Mouse (Mus musculus) stomach, embryonic 15.5 days (tissue): ENCODE data around the gene Agl. TPM values are rescaled to one million over a fixed set of nuclear protein-coding genes. Genes with fewer than 3 reads are reported as not detected.

ENCODE experiments used
- ATAC-seq: fragments of 200-750 bp; cut with Nextera tagmentation; 2 replicates; pipeline ENCODE4 v1.8.0; 2017; ENCODE audit warnings: low read depth, moderate number of reproducible peaks, moderate TSS enrichment; ENCODE audit not compliant: insufficient read depth, low FRiP score
- H3K27ac ChIP-seq: fragments of 300-500 bp; sonication (generic); 2 replicates; pipeline ENCODE4 v1.5.1; 2015; ENCODE audit warnings: mild to moderate bottlenecking, inconsistent platforms
- H3K27me3 ChIP-seq: fragments of 300-500 bp; sonication (generic); replicated peaks from 2 replicates; pipeline ENCODE4 v1.6.1; 2015; ENCODE audit warnings: inconsistent platforms
- H3K36me3 ChIP-seq: fragments of 300-500 bp; sonication (generic); 2 replicates; pipeline ENCODE4 v1.6.1; 2015; ENCODE audit warnings: inconsistent platforms
- H3K4me1 ChIP-seq: fragments of 300-500 bp; sonication (generic); 2 replicates; pipeline ENCODE4 v1.6.1; 2015; ENCODE audit warnings: inconsistent platforms
- H3K4me2 ChIP-seq: fragments of 300-500 bp; sonication (generic); 2 replicates; pipeline ENCODE4 v1.6.1; 2015; ENCODE audit warnings: mild to moderate bottlenecking, inconsistent platforms
- H3K4me3 ChIP-seq: fragments of 300-500 bp; sonication (generic); replicated peaks from 2 replicates; pipeline ENCODE4 v1.5.1; 2015; ENCODE audit warnings: inconsistent platforms
- H3K9ac ChIP-seq: fragments of 300-500 bp; sonication (generic); 2 replicates; pipeline ENCODE4 v1.6.1; 2015; ENCODE audit warnings: inconsistent platforms
- H3K9me3 ChIP-seq: fragments of 300-500 bp; sonication (generic); 2 replicates; pipeline ENCODE4 v1.6.1; 2016; ENCODE audit warnings: inconsistent platforms
- WGBS: fragments of 180-500 bp; shearing (Covaris S2); methylation state at CpG from one replicate; pipeline ENCODE4 v1.1.7; 2015; 5-methylcytosine and 5-hydroxymethylcytosine counted together
- polyA plus RNA-seq: library from polyadenylated mRNA; unstranded; fragments of >200 nt; fragmentation: Nextera tagmentation; extraction: Ambion mirVana; gene quantifications from 2 replicates; pipeline ENCODE4 v1.2.1, GENCODE M21; 2015

Agl gene
- polyA plus RNA-seq, 1 experiment from 2014 or later = 14.0 TPM

DNA sequence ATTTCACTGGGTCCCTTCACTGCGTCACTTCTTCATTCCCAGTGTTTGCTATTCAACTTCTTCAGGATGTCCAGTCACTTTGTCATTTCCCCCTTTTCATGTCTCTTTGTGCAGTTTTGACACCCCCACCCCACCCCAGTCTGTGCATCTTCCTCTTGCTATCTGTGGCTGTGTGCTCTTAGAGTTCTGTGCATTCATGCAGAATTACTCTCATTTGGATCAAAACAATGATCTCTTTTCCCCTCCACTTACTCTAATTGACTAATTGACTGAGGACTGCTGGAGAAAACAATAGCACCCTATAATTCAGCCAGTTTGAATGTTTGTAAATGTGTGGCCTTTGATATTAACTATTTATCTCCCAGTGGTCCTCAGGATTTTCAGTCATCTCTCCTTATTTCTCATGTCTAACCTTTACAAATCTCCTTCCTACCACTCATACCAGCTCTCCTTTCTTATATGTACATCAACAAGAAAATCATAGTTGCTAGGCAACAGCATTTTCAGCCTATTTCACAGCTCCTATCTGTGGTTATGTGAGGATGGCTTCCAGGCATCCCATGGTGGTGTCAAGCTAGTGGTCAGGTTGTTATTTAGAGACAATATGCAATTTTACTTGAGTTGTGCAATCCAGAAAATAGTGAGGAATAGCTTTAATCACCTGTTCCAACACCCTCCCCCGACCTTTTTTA, 78.3 kb downstream of the Agl start:
- Histone ChIP-seq H3K4me3 (no peak overlapping the region), H3K36me3 (no peaks in the 10 kb centered on the region), H3K27me3 (no peaks in the 10 kb centered on the region), H3K4me1 (no peaks in the 10 kb centered on the region), H3K27ac (no peak overlapping the region), H3K4me2 (no peak overlapping the region), H3K9ac (no peak overlapping the region), H3K9me3 (no peaks in the 10 kb centered on the region)
- no peak for ATAC-seq
- 82% methylated on average over 2 of the region's 2 CpGs for WGBS

DNA sequence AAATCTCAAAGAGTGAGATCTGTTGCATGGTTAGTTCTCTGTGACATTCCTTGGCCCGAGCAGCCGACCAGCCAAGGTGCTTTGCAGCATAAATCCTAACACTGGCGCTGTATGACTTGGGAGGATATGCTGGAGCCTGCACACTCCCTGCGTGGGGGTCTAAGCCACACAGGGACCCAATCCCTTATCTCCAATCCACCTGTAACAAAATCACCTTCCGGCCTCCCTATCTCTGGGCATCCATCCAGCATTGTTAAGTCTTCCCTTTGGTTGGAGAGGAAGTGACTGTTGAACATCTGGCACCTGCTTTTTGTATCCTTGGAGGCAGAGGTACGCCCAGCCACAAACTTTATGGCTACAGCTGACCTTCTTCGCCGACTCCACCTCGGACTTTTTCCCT, 81.2 kb downstream of the Agl start:
- Histone ChIP-seq H3K27me3 (no peaks in the 10 kb centered on the region), H3K4me2 (no peak overlapping the region), H3K9me3 (no peaks in the 10 kb centered on the region), H3K27ac (no peak overlapping the region), H3K4me3 (no peak overlapping the region), H3K4me1 (no peaks in the 10 kb centered on the region), H3K36me3 (no peaks in the 10 kb centered on the region), H3K9ac (no peak overlapping the region)
- 52% methylated on average over 9 of the region's 9 CpGs for WGBS
- ATAC-seq = no peak

DNA sequence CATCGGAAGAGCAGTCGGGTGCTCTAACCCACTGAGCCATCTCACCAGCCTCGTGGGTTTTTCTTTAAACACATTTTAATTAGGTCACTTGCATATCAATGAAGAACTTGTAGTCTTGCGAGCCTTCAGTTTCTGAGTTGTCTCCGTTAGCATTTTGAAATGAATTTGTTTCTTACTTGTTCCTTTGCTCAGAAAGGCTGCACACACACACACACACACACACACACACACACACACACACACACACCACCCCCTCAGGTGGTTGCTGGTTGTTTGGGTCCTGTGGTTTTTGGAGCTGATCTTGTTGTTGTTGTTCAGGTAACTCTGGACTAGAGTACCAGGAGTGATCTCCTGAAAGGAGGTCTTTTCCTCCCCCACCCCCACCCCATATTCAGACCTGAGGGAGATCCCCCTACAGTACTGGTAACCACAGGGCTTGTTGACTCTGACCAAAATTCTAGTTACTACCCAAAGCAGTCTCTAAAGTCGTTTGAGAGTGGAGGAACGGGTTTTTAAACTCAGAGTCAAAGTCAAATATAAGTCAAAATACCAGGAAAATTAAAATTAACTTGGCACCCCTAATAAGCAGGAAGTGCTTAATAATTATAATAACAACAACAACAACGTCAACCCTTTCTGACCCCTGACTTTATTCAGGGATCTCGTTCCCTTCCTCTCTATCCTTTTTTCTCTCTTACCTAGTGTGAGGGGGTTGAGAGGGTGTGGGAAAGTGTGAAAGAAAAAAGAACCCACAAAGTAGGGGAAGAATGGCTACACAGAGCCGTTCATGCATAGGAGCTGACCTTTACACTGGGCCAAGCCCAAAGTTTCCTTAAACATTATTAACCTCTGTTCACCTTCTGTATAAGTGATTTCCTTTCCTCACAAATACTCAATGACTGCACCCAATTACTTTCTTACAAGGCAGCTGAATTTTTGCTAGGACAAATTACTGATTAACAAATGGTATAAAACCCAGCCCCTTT, 84.2 kb downstream of the Agl start:
- 0 out of 2 replicates have a peak overlapping the region, but pooled peaks have one; percentile 2 for H3K27ac ChIP-seq
- 60% methylated on average over 10 of the region's 10 CpGs for WGBS

DNA sequence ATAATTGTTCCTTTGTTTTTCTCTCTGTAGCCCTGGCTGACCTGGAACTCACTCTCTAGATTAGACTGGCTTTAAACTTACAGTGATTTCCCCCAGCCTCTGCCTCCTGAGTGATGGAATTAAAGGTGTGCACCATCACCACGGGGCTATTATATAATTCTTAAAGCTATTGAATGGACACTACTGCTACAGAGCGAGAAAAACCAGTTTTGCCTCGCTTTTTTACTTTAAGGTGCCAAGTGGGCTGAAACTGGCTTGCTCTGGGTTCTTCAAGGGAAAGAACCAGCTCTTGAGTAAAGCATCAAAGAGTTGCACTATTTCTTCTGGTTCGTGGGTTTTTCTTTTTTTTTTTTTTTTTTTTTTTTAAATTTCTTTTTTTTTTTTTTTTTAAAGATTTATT, 85.0 kb downstream of the Agl start:
- Histone ChIP-seq H3K9me3 (no peaks in the 10 kb centered on the region), H3K36me3 (no peaks in the 10 kb centered on the region), H3K27me3 (no peaks in the 10 kb centered on the region), H3K4me3 (no peak overlapping the region), H3K4me2 (no peak overlapping the region), H3K9ac (no peak overlapping the region), H3K27ac (no peak overlapping the region), H3K4me1 (no peaks in the 10 kb centered on the region)
- peak; percentile 53; the same call in 1 of the 2 replicates for ATAC-seq
- 57% methylated on average over 4 of the region's 4 CpGs for WGBS

More for the DNA sequence above, 84.2 kb downstream of the Agl start:
- H3K9ac ChIP-seq = no peak overlapping the region
- no peaks in the 10 kb centered on the region for H3K27me3 ChIP-seq
- H3K4me3 ChIP-seq = no peak overlapping the region
- no peak for ATAC-seq
- no peaks in the 10 kb centered on the region for H3K9me3 ChIP-seq
- no peaks in the 10 kb centered on the region for H3K36me3 ChIP-seq
- H3K4me1 ChIP-seq = no peaks in the 10 kb centered on the region
- H3K4me2 ChIP-seq = no peak overlapping the region

DNA sequence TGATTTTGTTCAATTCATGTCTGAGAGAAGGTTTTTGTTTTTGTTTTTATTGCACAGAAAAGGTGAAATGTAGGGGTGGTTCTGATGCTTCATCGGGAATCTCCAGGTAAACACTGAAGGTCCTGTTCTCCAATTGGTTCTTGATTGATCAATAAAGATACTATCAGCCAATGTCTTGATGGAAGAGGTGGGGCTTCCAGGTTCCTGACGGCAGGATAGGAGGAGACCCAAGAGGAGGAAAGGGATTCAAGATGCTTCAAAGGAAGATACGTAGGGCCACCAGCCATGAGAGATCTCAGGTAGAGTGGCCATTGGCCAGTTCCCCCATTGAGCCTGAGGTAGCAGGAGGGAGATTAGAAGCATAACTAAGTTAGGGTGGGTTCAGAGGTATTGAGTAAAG, 89.0 kb downstream of the Agl start:
- Histone ChIP-seq H3K36me3 (no peaks in the 10 kb centered on the region), H3K9me3 (no peaks in the 10 kb centered on the region), H3K4me3 (no peak overlapping the region), H3K4me1 (no peaks in the 10 kb centered on the region), H3K27ac (no peak overlapping the region), H3K27me3 (no peaks in the 10 kb centered on the region), H3K4me2 (no peak overlapping the region), H3K9ac (no peak overlapping the region)
- WGBS = 57% methylated on average over 3 of the region's 3 CpGs
- ATAC-seq = no peak

DNA sequence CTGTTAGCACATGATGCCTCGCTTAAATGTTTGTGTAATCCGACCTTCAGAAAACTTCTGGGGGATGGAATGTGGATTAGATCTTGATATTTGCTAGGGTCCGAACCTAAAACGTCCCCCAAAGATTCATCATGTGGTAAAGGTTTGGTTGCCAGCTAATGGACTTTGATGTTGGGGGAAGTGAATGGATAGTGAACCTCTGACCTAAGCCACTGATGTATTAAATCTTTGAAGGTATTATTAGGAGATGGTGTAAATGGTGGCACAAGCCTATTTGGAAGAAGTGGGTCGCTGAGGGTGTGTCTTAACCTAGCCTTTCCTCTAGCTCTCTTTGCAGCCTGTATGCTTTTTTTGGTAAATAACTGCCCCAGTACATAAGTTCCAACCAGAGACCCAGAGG, 94.9 kb downstream of the Agl start:
- no peak for ATAC-seq
- Histone ChIP-seq H3K27me3 (no peaks in the 10 kb centered on the region), H3K4me1 (peaks cover 8% of the 10 kb centered on the region; the same call in 1 of the 2 replicates), H3K27ac (no peak overlapping the region), H3K9ac (no peak overlapping the region), H3K9me3 (no peaks in the 10 kb centered on the region), H3K4me3 (peak overlapping the region; percentile 78), H3K4me2 (peak overlapping the region; percentile 67), H3K36me3 (no peaks in the 10 kb centered on the region)
- WGBS = 21% methylated on average over 5 of the region's 5 CpGs

DNA sequence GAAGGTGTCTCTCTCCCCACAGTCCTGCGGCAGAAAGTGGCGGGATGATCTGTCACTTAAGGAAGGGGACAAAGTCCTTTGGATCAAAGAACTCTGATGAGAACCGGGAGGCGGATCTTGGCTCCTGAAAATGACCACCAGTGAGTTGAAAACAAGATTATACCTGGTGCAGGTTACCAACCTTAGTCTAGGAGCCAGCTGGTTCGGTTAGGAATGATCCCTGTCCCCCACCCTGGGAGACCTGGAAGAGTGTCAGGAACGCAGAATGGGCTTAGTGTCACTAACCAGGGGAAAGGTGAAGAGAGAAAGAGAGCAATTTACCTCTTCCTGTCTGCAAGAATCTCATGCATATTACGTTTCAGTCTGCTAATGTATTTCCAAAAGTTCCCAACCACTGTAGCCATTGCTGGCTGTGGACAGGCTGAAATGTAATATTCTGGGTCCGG, 95.5 kb downstream of the Agl start, which contains the start of gene Slc35a3:
Gene Slc35a3, minus strand, starts transcription at position 396 of the 446 bp plus-strand sequence.
- Histone ChIP-seq H3K4me2 (peak within 1 kb of the TSS; percentile 67), H3K4me3 (peak within 1 kb of the TSS; percentile 78), H3K4me1 (peaks cover 8% of the 10 kb centered on the region; the same call in 1 of the 2 replicates), H3K9ac (peak within 1 kb of the TSS; percentile 83), H3K36me3 (no peaks in the 10 kb centered on the region), H3K27me3 (no peaks in the 10 kb centered on the region), H3K27ac (peak within 1 kb of the TSS; percentile 91), H3K9me3 (no peaks in the 10 kb centered on the region)
- WGBS = 2% methylated on average over 8 of the region's 8 CpGs
- 0 out of 2 replicates have a peak, but pooled peaks have one; percentile 5 for ATAC-seq

DNA sequence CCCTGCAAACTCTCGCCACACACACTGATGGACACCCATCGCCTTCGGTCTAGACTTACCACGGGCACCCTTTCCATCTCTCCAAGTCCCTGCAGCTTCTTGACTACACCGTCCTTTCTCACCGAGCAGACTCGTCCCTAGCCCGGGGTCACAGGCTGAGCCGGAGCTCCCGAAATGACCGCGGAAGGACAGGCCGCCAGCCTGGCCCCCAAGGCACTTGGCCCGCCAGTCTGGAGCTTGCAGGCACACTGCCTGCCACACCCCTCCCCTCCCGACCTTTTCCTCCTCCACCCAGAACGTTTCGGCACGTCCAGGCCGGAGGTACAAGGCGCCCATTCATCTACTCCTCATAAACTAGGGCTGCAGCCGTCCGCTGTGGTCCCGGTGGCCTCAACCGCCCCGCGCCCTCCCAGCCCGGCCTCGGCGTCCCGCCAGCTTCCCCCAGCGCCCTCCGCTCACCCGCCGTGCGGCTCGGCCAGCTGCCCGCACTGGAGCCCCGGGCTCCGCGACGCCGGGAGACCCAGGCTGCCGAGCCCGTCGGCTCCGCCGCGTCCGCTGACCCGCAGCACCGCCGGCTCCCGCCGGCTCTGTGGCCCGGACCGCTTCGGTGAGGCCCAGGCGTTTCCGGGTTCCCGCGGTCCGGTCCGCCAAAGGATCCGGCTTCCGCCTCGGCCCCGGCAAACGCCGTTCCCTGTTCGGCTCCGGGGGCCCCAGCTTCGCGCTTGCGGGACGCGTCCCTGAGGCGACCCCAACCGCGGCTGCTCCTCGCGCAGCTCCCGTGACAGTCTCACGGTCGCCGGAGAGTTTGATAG, 96.1 kb downstream of the Agl start:
- no peaks in the 10 kb centered on the region for H3K9me3 ChIP-seq
- H3K4me1 ChIP-seq = peaks cover 8% of the 10 kb centered on the region; the same call in 1 of the 2 replicates
- H3K27ac ChIP-seq = peak overlapping the region; percentile 91
- under 1% methylated on average over 85 of the region's 85 CpGs for whole genome bisulfite sequencing
- peak overlapping the region; percentile 67 for H3K4me2 ChIP-seq
- peak overlapping the region; percentile 83 for H3K9ac ChIP-seq
- no peaks in the 10 kb centered on the region for H3K27me3 ChIP-seq
- H3K4me3 ChIP-seq = peak overlapping the region; percentile 78
- no peaks in the 10 kb centered on the region for H3K36me3 ChIP-seq
- ATAC-seq = peak; percentile 84

DNA sequence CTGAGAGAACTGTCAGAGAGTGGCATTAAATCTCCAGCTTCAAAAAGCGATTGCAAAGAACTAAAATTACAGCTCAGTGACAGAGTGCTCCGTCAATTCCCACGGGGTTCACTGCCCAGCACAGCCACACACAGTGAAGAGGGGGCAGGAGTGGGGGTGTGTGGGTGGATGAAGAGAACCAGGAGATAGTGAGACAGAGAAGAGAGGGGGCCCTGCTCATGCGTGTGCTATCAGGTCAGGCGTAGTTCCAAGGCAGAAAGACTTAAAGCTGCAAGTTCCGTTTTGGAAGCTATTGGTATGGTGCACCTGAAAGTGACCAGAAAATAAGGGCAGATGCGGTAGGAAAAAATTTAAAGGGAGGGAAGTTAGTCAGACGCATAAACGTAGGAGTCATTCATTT, 97.0 kb downstream of the Agl start:
- 34% methylated on average over 9 of the region's 9 CpGs for WGBS
- ATAC-seq = no peak
- H3K36me3 ChIP-seq = no peaks in the 10 kb centered on the region
- H3K9me3 ChIP-seq = no peaks in the 10 kb centered on the region
- H3K9ac ChIP-seq = no peak overlapping the region
- no peak overlapping the region for H3K27ac ChIP-seq
- peak overlapping the region; percentile 67 for H3K4me2 ChIP-seq
- H3K27me3 ChIP-seq = no peaks in the 10 kb centered on the region
- peaks cover 8% of the 10 kb centered on the region; the same call in 1 of the 2 replicates for H3K4me1 ChIP-seq
- peak overlapping the region; percentile 78 for H3K4me3 ChIP-seq

DNA sequence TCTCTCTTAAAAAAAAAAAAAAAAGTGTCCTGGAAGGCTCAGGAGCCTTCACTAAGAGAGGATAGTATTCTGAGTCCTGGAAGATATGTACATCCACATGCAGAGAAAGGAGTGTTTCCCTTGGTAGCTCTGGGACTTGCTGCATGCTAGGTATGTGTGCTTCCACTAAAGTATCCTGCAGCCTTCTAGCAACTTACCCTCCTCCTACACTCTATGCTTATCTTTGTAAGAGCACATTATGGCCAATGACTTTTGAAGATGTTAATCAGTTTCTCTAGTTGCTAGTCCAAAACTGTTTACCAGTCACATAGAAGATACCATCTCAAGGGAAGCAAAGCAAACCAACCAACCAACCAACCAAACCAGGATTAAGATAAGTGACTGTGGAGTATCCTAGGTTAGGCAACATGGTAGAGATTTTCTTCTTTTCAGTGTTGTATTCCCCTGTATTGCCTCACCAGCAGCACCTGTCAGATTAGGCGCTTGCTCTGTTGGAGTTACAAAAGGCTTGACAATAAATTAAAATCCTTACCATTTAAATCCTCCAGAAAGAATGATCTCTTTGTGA, 102.2 kb downstream of the Agl start:
- H3K9me3 ChIP-seq = no peaks in the 10 kb centered on the region
- H3K4me3 ChIP-seq = no peak overlapping the region
- H3K4me1 ChIP-seq = 0 out of 2 replicates have a peak, but pooled peaks cover 4% of the 10 kb centered on the region
- no peak for ATAC-seq
- no peak overlapping the region for H3K27ac ChIP-seq
- WGBS = 97% methylated on average over 1 of the region's 1 CpGs
- H3K9ac ChIP-seq = no peak overlapping the region
- H3K36me3 ChIP-seq = no peaks in the 10 kb centered on the region
- H3K27me3 ChIP-seq = no peaks in the 10 kb centered on the region
- H3K4me2 ChIP-seq = no peak overlapping the region

DNA sequence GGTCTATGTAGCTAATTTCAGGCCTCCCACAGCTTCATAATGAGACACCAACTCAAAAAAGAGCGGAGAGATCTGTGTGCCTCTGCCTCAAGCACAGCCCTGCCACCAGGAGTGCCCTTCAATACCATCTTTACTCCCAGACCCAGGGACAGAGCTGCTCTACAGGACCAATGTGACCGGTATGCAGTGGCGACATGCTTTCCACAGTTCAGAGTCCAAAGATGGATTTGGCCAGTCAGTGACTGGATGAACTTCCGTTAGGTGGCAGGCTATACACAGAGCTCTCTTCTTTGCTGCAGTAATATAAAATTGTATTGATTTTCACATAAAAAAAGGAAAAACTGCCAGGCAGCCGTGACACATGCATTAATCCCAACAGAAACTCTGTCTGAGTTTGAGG, 104.1 kb downstream of the Agl start:
- Histone ChIP-seq H3K4me1 (no peaks in the 10 kb centered on the region), H3K9ac (no peak overlapping the region), H3K9me3 (no peaks in the 10 kb centered on the region), H3K27me3 (no peaks in the 10 kb centered on the region), H3K27ac (no peak overlapping the region), H3K36me3 (no peaks in the 10 kb centered on the region), H3K4me3 (no peak overlapping the region), H3K4me2 (no peak overlapping the region)
- ATAC-seq = no peak; the same call in 1 of the 2 replicates
- 83% methylated on average over 5 of the region's 5 CpGs for WGBS
